Mouse (Mus musculus) kidney, embryonic 15.5 days (tissue): ENCODE measurements around the gene Gm10697. TPM values are rescaled to one million over a fixed set of nuclear protein-coding genes. Genes with fewer than 3 reads are reported as not detected.
"Not testable (repeated sequence)": the region's sequence is repeated elsewhere in the genome, so short reads cannot be mapped to it uniquely, and the experiment has no call there.

Source experiments
- ATAC-seq: fragments of 200-750 bp; cut with Nextera tagmentation; replicated peaks from 2 replicates; pipeline ENCODE4 v1.8.0; 2017; ENCODE audit warnings: moderate TSS enrichment; ENCODE audit not compliant: low FRiP score
- H3K27ac ChIP-seq: fragments of 300-500 bp; sonication (generic); 2 replicates; pipeline ENCODE4 v1.5.1; 2015; ENCODE audit warnings: mild to moderate bottlenecking, inconsistent platforms
- H3K27me3 ChIP-seq: fragments of 300-500 bp; sonication (generic); 2 replicates; pipeline ENCODE4 v1.6.1; 2015; ENCODE audit warnings: inconsistent platforms
- H3K36me3 ChIP-seq: fragments of 300-500 bp; sonication (generic); 2 replicates; pipeline ENCODE4 v1.6.1; 2015; ENCODE audit warnings: inconsistent platforms
- H3K4me1 ChIP-seq: fragments of 300-500 bp; sonication (generic); 2 replicates; pipeline ENCODE4 v1.6.1; 2015; ENCODE audit warnings: inconsistent platforms
- H3K4me2 ChIP-seq: fragments of 300-500 bp; sonication (generic); 2 replicates; pipeline ENCODE4 v1.6.1; 2015; ENCODE audit warnings: moderate library complexity, mild to moderate bottlenecking, inconsistent platforms
- H3K4me3 ChIP-seq: fragments of 300-500 bp; sonication (generic); replicated peaks from 2 replicates; pipeline ENCODE4 v1.5.1; 2015; ENCODE audit warnings: mild to moderate bottlenecking, inconsistent platforms
- H3K9ac ChIP-seq: fragments of 300-500 bp; sonication (generic); 2 replicates; pipeline ENCODE4 v1.6.1; 2015; ENCODE audit warnings: mild to moderate bottlenecking, inconsistent platforms
- H3K9me3 ChIP-seq: fragments of 300-500 bp; sonication (generic); replicated peaks from 2 replicates; pipeline ENCODE4 v1.6.1; 2016; ENCODE audit warnings: inconsistent platforms
- WGBS: fragments of 180-500 bp; shearing (Covaris S2); methylation state at CpG from one replicate; pipeline ENCODE4 v1.1.7; 2015; ENCODE audit warnings: mixed read lengths; 5-methylcytosine and 5-hydroxymethylcytosine counted together
- polyA plus RNA-seq: library from polyadenylated mRNA; unstranded; fragments of >200 nt; fragmentation: Nextera tagmentation; extraction: Ambion mirVana; gene quantifications from 2 replicates; pipeline ENCODE4 v1.2.1, GENCODE M21; 2015

Gene Gm10697
- not detected in 2 replicates for polyA plus RNA-seq

GRCm38 (mm10) chr3:94072544-94072943 is at the start of gene Gm10697:
Gene Gm10697 (minus strand): TSS chr3:94072644.
- not testable (repeated sequence) for H3K9me3 ChIP-seq, H3K4me1 ChIP-seq, H3K9ac ChIP-seq, H3K27ac ChIP-seq, ATAC-seq, H3K27me3 ChIP-seq, H3K36me3 ChIP-seq, H3K4me2 ChIP-seq, H3K4me3 ChIP-seq
- WGBS, result 86% methylated on average over 2 of the region's 3 CpGs

DNA sequence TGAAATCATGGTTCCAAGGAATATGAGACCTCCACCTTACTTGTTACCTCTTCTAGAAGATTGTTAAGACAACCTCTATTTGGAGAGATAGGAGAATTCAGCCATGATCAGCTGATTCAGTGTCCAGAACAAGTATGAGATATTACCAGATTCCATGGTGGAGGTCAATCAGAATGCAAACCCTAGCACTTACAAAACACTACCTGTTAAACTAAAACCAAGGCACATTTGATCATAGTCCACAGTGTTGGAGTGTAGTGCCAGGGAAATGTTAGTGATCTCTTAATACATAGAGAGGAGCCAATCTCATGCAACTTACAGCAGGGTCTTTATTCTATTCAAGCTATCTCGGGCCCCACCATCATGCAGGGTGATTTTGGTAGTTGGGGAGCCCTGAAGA is 42.6 kb upstream of the Gm10697 start:
- not testable (repeated sequence) for H3K4me1 ChIP-seq, H3K4me3 ChIP-seq, H3K9me3 ChIP-seq, ATAC-seq, H3K4me2 ChIP-seq, H3K9ac ChIP-seq, H3K36me3 ChIP-seq, H3K27me3 ChIP-seq, H3K27ac ChIP-seq
- 76% methylated on average over 1 of the region's 1 CpGs for WGBS

DNA sequence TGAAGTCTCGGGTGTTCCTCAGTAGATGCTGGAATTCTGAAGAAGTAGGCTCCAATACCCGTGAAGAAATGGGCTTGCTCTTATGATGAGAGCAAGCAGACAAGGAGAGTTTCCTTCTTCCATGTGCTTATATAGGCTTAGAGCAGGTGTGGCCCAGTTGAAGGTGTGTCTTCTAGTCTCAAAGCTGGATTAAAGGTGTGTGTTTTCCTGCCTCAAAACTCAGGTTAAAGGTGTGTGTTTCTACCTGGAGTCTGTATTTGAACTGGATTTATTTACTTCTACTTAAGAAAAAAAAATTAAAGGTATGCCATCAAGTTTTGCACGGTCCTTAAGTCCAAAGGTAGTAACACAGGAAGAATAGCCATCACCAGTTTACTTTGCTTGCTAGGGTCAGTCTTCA is 17.7 kb downstream of the Gm10697 start, which contains the start of gene Gm9125:
Gene Gm9125 (minus strand): TSS at position 101 of the 400 bp plus-strand sequence.
- H3K36me3 ChIP-seq, H3K4me3 ChIP-seq, ATAC-seq, H3K9ac ChIP-seq, H3K4me1 ChIP-seq, H3K27ac ChIP-seq, H3K4me2 ChIP-seq, H3K9me3 ChIP-seq, H3K27me3 ChIP-seq: not testable (repeated sequence)
- WGBS, result 84% methylated on average over 2 of the region's 3 CpGs

DNA sequence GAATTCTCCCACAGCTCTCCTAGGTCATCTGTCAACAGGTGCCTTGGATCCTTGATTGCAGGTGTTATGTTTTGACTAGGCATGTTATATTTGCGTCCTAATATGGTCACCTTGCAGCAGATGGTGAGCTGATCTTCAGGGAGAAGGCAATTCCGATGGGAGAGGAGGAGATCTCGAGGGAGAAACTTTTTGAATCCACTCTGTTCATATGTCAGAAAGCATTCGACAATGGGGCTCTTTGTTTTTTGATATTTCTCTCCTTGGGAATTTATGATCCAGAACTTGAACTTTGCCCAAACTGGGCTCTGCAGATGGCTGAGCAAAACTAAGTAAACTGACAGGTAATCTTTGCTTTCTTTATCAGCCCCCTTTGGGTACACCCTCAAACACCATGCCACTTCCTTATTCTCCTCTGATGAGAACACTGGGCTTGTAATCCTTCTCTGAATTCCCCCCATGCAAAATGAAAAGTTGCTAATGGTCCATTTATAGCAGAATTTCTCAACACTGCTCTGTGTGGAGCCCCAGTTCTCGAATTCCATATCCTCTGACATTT is 22.8 kb downstream of the Gm10697 start:
- not testable (repeated sequence) for ATAC-seq

DNA sequence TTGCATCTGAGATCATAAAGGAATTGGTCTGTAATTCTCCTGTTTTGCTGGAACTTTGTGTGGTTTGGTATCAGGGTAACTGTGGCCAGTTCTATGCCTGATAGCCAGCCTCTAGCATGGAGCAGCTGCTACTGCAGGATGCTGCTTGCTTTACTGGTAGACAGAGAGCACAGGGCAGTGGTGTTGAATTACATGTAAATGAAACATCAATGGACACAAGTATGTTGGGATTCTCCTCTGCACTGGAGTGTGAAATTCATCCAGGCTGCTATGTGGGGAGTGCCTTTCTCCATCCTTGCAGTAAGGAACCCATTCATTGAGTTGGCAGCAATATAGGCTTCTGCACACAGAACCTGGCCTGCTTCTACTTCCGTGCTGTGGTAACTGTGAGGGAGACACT is 34.2 kb downstream of the Gm10697 start:
- not testable (repeated sequence) for H3K9me3 ChIP-seq, H3K27ac ChIP-seq, H3K4me1 ChIP-seq, H3K27me3 ChIP-seq, H3K36me3 ChIP-seq, H3K4me3 ChIP-seq, H3K9ac ChIP-seq, H3K4me2 ChIP-seq
- WGBS, result 70% methylated on average over 1 of the region's 1 CpGs
- ATAC-seq, result peak; percentile 94

More for the DNA sequence above, 22.8 kb downstream of the Gm10697 start:
- no CpG with 5 or more reads among the region's 5 CpGs for WGBS
- not testable (repeated sequence) for H3K9ac ChIP-seq, H3K4me1 ChIP-seq, H3K27ac ChIP-seq, H3K27me3 ChIP-seq, H3K4me2 ChIP-seq, H3K36me3 ChIP-seq, H3K4me3 ChIP-seq, H3K9me3 ChIP-seq

- H3K36me3 ChIP-seq, H3K9me3 ChIP-seq, H3K27ac ChIP-seq, H3K4me2 ChIP-seq, H3K4me3 ChIP-seq, H3K4me1 ChIP-seq, ATAC-seq, H3K9ac ChIP-seq, H3K27me3 ChIP-seq: not testable (repeated sequence)
- 91% methylated on average over 17 of the region's 18 CpGs for WGBS
Observed at GRCm38 (mm10) chr3:94034400-94034799, 38.0 kb downstream of the Gm10697 start.

Other genes starting within 250 kb of the Gm10697 start
- not detected in 2 replicates for gene Tdpoz3, start 246.6 kb downstream of the Gm10697 start, polyA plus RNA-seq
- not detected in 2 replicates for gene Gm9117, start 129.1 kb downstream of the Gm10697 start, polyA plus RNA-seq
- gene Tdpoz5, start 111.3 kb downstream of the Gm10697 start, polyA plus RNA-seq, result not detected in 2 replicates
- not detected in 2 replicates for gene Gm9125, start 17.8 kb downstream of the Gm10697 start, polyA plus RNA-seq
- gene Gm10696, start 105.5 kb upstream of the Gm10697 start, polyA plus RNA-seq, result not detected in 2 replicates
- gene Gm5286, start 124.1 kb upstream of the Gm10697 start, polyA plus RNA-seq, result not detected in 2 replicates
- not detected in 2 replicates for gene Gm4778, start 191.4 kb upstream of the Gm10697 start, polyA plus RNA-seq
- 11.9 and 12.2 TPM in 2 replicates for gene Them4, start 237.4 kb upstream of the Gm10697 start, polyA plus RNA-seq